Mouse (Mus musculus) forebrain, embryonic 10.5 days (tissue): ENCODE measurements around the gene Gjc2. TPM values are rescaled to one million over a fixed set of nuclear protein-coding genes. Genes with fewer than 3 reads are reported as not detected.

Source experiments
- DNase-seq: peaks from one replicate; pipeline ENCODE4 v3.0.0-alpha.2; 2017; ENCODE audit warnings: low spot score; ENCODE audit errors: extremely low spot score
- H3K27ac ChIP-seq: fragments of 300-500 bp; sonication (generic); 2 replicates; pipeline ENCODE4 v1.5.1; 2016; ENCODE audit warnings: mild to moderate bottlenecking
- H3K27me3 ChIP-seq: fragments of 300-500 bp; sonication (generic); 2 replicates; pipeline ENCODE4 v1.6.1; 2016; ENCODE audit warnings: mild to moderate bottlenecking; ENCODE audit not compliant: poor library complexity, severe bottlenecking
- H3K36me3 ChIP-seq: fragments of 300-500 bp; sonication (generic); replicated peaks from 2 replicates; pipeline ENCODE4 v1.6.1; 2016; ENCODE audit warnings: mild to moderate bottlenecking, moderate library complexity
- H3K4me1 ChIP-seq: fragments of 300-500 bp; sonication (generic); 2 replicates; pipeline ENCODE4 v1.6.1; 2016
- H3K4me3 ChIP-seq: fragments of 300-500 bp; sonication (generic); 2 replicates; pipeline ENCODE4 v1.5.1; 2016; ENCODE audit warnings: mild to moderate bottlenecking, moderate library complexity
- H3K9me3 ChIP-seq: fragments of 300-500 bp; sonication (generic); 2 replicates; pipeline ENCODE4 v1.6.1; 2016; ENCODE audit warnings: mild to moderate bottlenecking, moderate library complexity
- WGBS: fragments of 180-500 bp; shearing (Covaris S2); methylation state at CpG from one replicate; pipeline ENCODE4 v1.1.7; 2016; 5-methylcytosine and 5-hydroxymethylcytosine counted together
- polyA plus RNA-seq: library from polyadenylated mRNA; unstranded; fragments of >200 nt; fragmentation: Nextera tagmentation; extraction: Ambion mirVana; gene quantifications from 2 replicates; pipeline ENCODE4 v1.2.1, GENCODE M21; 2016

Gene Gjc2
- polyA plus RNA-seq, 1 experiment from 2014 or later = not detected

DNA sequence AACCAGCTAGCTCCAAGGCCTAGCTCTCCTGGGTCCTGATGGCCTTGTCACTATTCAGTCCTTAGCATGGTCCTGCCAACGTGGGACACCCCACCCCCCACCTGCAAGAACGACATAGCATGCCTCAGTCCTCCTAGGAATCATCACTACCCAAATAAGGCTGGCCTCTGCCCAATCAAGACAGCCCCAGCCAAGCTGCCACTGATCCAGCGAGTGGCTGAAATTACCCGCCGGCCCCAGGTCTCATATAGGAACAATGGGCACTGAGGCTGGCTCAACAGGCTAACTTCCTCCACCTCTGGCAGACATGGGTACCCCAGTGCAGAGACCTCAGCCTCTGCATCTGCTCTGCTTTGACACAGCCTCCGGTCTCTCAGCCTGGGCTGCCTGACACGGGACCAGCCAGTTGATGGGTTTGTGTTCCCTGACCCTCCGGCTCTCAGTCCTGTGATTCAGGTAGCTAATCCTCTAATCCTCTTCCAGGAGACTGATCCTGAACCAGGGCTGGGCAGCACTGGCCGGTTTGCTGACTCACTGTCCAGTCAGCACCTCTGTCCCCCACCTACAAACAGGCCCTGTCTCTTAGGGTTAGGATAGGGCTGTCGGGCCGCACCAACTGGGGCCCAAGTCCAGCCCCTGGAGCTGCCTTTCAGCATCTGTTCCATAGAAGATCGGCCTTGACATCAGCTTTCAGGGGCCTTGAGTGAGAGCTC is 45.9 kb downstream of the Gjc2 start:
- no peak overlapping the region for H3K4me3 ChIP-seq
- no peaks in the 10 kb centered on the region for H3K9me3 ChIP-seq
- WGBS = 49% methylated on average over 12 of the region's 12 CpGs
- DNase-seq = no peak
- H3K36me3 ChIP-seq = no peaks in the 10 kb centered on the region
- H3K27me3 ChIP-seq = peaks cover 72% of the 10 kb centered on the region
- H3K4me1 ChIP-seq = peaks cover 26% of the 10 kb centered on the region
- H3K27ac ChIP-seq = no peak overlapping the region

DNA sequence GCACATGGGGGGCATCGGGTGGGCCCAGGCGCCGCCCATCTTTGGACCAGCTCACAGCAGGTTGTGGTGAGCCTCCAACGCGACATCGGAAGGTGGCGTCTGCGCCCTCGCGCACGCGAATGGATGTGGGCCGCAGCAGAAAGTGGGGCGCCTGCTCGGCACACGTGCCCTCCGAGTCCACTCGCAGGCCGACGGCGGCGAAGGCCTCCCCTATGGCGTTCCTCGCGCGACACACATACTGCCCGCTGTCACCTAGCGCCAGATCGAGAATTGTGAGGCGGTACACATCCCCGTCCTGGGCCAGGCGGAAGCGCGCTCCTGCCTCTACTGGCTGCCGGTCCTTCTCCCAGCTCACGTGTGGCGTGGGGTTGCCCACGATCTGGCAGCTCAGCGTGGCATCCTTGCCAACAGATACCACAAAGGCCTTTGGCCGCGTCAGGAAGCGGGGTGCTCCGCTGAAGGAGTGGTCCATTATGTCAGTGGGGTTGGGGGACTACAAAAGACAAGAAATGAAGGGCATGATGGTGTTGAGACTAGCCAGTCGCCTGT is 47.0 kb downstream of the Gjc2 start, which contains the start of gene Obscn:
Gene Obscn, minus strand, starts transcription at position 499 of the 549 bp plus-strand sequence.
- Histone ChIP-seq H3K36me3 (no peaks in the 10 kb centered on the region), H3K4me3 (peak within 1 kb of the TSS; percentile 39), H3K9me3 (no peaks in the 10 kb centered on the region), H3K27me3 (peaks cover 83% of the 10 kb centered on the region), H3K27ac (no peak within 1 kb of the TSS), H3K4me1 (peaks cover 20% of the 10 kb centered on the region)
- no peak for DNase-seq
- WGBS = 17% methylated on average over 44 of the region's 44 CpGs

DNA sequence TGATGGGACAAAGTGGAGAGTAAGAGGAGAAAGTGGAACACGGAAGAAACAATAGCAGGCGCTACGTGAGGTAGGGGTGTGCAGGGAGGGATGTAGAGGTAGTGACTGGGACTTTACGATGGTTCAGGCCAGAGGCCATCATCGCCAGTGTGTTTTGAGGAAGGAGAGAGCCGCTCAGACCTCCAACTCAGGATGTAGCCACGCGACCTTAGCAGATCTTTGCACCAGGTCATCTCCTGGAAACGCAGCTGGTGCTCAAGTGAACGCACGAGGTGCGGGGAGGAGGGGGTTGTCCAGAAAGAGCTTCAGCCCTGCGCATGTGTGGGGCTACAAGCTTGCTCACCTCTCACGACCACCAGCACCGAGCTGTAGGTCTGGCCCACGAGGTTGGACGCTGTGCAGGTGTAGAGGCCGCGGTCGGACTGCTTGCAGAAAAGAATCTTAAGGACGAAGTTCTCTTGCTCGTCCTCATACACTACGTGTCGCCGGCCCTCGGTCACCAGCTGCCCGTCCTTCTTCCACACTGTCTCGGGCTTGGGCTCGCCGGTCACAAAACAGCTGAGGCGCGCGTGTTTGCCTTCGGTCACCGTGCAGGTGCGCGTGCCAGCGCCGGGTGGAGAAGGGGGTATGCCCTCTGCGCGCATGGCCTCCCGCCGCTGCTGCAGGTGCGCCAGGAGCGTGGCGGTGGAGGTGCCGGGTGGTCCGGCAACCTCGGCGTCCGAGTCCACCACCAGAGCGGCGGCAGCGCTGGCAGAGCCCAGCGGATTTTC is 47.8 kb downstream of the Gjc2 start:
- H3K36me3 ChIP-seq = no peaks in the 10 kb centered on the region
- DNase-seq = no peak
- no peaks in the 10 kb centered on the region for H3K9me3 ChIP-seq
- H3K27me3 ChIP-seq = peaks cover 83% of the 10 kb centered on the region
- no peak overlapping the region for H3K27ac ChIP-seq
- peaks cover 20% of the 10 kb centered on the region for H3K4me1 ChIP-seq
- H3K4me3 ChIP-seq = peak overlapping the region; percentile 39
- whole genome bisulfite sequencing = 6% methylated on average over 55 of the region's 55 CpGs

DNA sequence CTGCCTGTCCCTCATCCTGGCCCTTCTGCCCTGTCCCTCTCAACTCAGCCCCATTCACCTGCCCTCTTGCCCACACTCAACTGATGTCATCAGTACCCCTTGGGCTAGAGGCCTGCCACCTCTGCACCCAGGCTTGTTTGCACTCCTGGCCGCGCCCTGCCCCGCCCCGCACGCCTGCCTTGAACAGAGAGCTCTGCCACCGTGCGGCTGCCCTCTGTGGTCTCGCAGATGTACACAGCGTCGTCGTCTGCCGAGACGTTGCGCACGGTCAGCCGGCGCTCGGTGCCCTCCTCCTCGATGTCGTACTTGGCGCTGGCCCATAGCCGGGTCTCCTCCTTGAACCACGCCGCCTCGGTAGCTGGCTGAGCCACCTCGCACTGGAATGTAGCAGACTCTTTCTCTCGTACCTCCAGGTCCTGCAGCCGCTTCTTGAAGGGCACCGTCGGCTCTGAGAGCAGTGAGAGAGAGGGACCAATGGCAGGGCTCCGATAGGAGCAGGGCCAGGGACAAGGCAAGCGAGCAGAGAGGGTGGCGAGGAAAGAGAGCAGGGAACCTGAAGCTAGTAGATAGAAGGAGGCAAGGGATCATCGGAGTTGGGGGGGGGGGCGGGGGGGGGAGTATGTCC is 48.5 kb downstream of the Gjc2 start:
- peaks cover 20% of the 10 kb centered on the region for H3K4me1 ChIP-seq
- H3K4me3 ChIP-seq = peak overlapping the region; percentile 15; the same call in 1 of the 2 replicates
- H3K27ac ChIP-seq = no peak overlapping the region
- H3K9me3 ChIP-seq = no peaks in the 10 kb centered on the region
- WGBS = 8% methylated on average over 30 of the region's 35 CpGs
- no peaks in the 10 kb centered on the region for H3K36me3 ChIP-seq
- DNase-seq = no peak
- peaks cover 83% of the 10 kb centered on the region for H3K27me3 ChIP-seq

DNA sequence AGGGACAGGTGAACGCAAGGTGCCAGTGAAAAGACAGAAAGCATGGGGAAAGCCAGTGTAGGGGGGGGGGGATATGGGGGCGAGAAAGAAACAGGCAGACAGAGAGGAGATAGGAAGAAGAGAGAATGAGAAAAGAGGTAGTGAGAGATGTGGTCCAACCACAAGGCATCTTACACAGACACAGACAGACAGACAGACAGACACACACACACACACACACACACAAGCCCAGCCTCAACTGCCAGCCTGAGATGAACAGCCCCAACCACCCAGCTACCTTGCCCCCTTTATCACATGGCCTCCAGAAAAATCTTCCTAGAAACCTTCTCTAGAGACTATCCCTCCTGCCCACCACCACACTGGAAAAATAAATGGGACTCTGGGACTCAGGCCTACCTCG is 50.9 kb downstream of the Gjc2 start:
- H3K4me3 ChIP-seq = no peak overlapping the region
- DNase-seq = no peak
- peaks cover 61% of the 10 kb centered on the region for H3K27me3 ChIP-seq
- WGBS = 63% methylated on average over 2 of the region's 3 CpGs
- peaks cover 20% of the 10 kb centered on the region for H3K4me1 ChIP-seq
- H3K36me3 ChIP-seq = no peaks in the 10 kb centered on the region
- no peak overlapping the region for H3K27ac ChIP-seq
- no peaks in the 10 kb centered on the region for H3K9me3 ChIP-seq

- no peak for DNase-seq
- no peaks in the 10 kb centered on the region for H3K36me3 ChIP-seq
- peaks cover 54% of the 10 kb centered on the region for H3K27me3 ChIP-seq
- H3K4me3 ChIP-seq = no peak overlapping the region
- peaks cover 20% of the 10 kb centered on the region for H3K4me1 ChIP-seq
- no peak overlapping the region for H3K27ac ChIP-seq
- H3K9me3 ChIP-seq = no peaks in the 10 kb centered on the region
- 76% methylated on average over 18 of the region's 18 CpGs for WGBS
These were observed 51.6 kb downstream of the Gjc2 start for GRCm38 (mm10) chr11:59131348-59131919.

DNA sequence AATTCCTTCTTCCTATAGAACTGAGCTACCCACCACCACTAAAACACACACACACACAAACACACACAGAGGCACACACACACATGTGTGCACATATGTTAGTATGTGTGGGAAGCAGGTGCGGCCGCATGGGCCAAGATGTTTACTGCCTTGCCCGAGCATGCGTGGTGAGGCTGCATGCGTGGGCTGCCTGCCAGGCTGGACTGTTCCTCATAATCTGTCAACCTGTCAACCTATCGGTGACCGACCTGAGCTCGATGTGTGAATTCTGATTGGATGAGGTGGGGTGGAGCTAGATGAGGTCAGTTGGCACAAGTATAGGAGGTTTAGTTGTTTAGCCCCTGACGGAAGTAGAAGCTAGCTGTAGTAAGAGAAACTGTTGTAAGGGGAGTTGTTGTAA is 52.2 kb downstream of the Gjc2 start:
- H3K4me1 ChIP-seq = peaks cover 16% of the 10 kb centered on the region
- H3K36me3 ChIP-seq = no peaks in the 10 kb centered on the region
- H3K27ac ChIP-seq = no peak overlapping the region
- no peaks in the 10 kb centered on the region for H3K9me3 ChIP-seq
- WGBS = 93% methylated on average over 9 of the region's 9 CpGs
- peaks cover 48% of the 10 kb centered on the region for H3K27me3 ChIP-seq
- H3K4me3 ChIP-seq = no peak overlapping the region
- no peak for DNase-seq

Other genes starting within 250 kb of the Gjc2 start
- 265 and 273 TPM in 2 replicates for gene Rnf187, start 244.3 kb downstream of the Gjc2 start, polyA plus RNA-seq
- gene Hist3h2ba, start 234.3 kb downstream of the Gjc2 start, polyA plus RNA-seq = 22.7 and 36.5 TPM in 2 replicates
- 15.1 and 19.4 TPM in 2 replicates for gene Hist3h2a, start 228.5 kb downstream of the Gjc2 start, polyA plus RNA-seq
- 0.19 and 0.31 TPM in 2 replicates for gene Trim17, start 228.5 kb downstream of the Gjc2 start, polyA plus RNA-seq
- gene Trim11, start 205.1 kb downstream of the Gjc2 start, polyA plus RNA-seq = 18.5 and 19.6 TPM in 2 replicates
- gene Obscn, start 46.8 kb downstream of the Gjc2 start, polyA plus RNA-seq = 0.01 TPM in 1 of 2 replicates, not detected in the other
- 5.2 and 6.1 TPM in 2 replicates for gene Iba57, start 19.5 kb downstream of the Gjc2 start, polyA plus RNA-seq
- 129 and 135 TPM in 2 replicates for gene Guk1, start 9.0 kb upstream of the Gjc2 start, polyA plus RNA-seq
- gene Mrpl55, start 19.3 kb upstream of the Gjc2 start, polyA plus RNA-seq = 123 and 130 TPM in 2 replicates
- gene 2310033P09Rik, start 25.1 kb upstream of the Gjc2 start, polyA plus RNA-seq = 44.8 and 46.8 TPM in 2 replicates
- gene Arf1, start 45.1 kb upstream of the Gjc2 start, polyA plus RNA-seq = 613 and 629 TPM in 2 replicates
- 8.4 and 11.8 TPM in 2 replicates for gene Wnt3a, start 107.5 kb upstream of the Gjc2 start, polyA plus RNA-seq
- 9.9 and 10.9 TPM in 2 replicates for gene Wnt9a, start 123.7 kb upstream of the Gjc2 start, polyA plus RNA-seq
- gene Prss38, start 192.4 kb upstream of the Gjc2 start, polyA plus RNA-seq = not detected in 2 replicates